Mouse (Mus musculus) liver, adult 2 months (tissue): ENCODE measurements around the gene Mylk4.

ENCODE experiments used
- CTCF ChIP-seq: fragments of 200-500 bp; IDR thresholded peaks from 2 replicates; pipeline ENCODE4 v1.5.1; 2011; ENCODE audit warnings: low read depth, low read length, control low read depth
- POLR2A ChIP-seq: fragments of 200-500 bp; IDR thresholded peaks from 2 replicates; pipeline ENCODE4 v1.6.1; 2011; ENCODE audit warnings: low read length, control low read depth; ENCODE audit not compliant: insufficient read depth; ENCODE audit errors: extremely low read depth

DNA sequence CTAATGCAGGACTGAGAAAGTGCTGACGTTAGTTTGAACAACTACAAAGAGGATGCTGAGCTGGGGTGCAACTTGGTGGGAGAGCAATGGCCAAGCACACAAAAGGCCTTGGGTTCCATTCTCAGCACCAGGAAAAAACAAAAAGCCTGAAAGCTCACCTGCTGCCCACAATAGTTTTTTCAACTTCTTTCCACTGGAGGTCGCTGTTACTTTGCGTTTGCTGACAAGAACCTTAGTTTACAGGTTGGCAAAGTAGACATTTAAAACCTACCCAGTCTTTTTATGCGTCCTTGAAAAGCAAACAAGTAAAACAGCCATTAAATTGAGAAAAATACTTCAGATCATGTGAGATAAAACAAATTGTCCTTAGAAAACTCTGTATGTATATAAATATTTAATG lies 15.7 kb downstream of the Mylk4 start:
- TF ChIP-seq POLR2A (no peak), CTCF (peak; percentile 40; the same call in 1 of the 2 replicates)
